Mouse (Mus musculus): ENCODE results near the gene Slc24a3. TPM values are rescaled to one million over a fixed set of nuclear protein-coding genes. Genes with fewer than 3 reads are reported as not detected.

Slc24a3 gene
- total RNA-seq, 4 experiments from 2014 or later, result 6.1 to 18.8 (median 14.4) TPM

GRCm38 (mm10) chr2:145213587-145213986, 46.0 kb downstream of the Slc24a3 start:
- DNase-seq, result no peak

- no peak for DNase-seq
These were observed 46.7 kb downstream of the Slc24a3 start for GRCm38 (mm10) chr2:145214086-145214831.

- DNase-seq, result no peak
These were observed 49.0 kb downstream of the Slc24a3 start for GRCm38 (mm10) chr2:145216580-145216979.

GRCm38 (mm10) chr2:145217422-145217821, 49.9 kb downstream of the Slc24a3 start:
- no peak for DNase-seq

- DNase-seq, result no peak
These were observed 51.7 kb downstream of the Slc24a3 start for GRCm38 (mm10) chr2:145219246-145219645.

- no peak for DNase-seq
These were observed 56.1 kb downstream of the Slc24a3 start for GRCm38 (mm10) chr2:145223646-145224045.

GRCm38 (mm10) chr2:145225640-145226039, 58.1 kb downstream of the Slc24a3 start:
- DNase-seq, result no peak

GRCm38 (mm10) chr2:145226100-145226499, 58.5 kb downstream of the Slc24a3 start:
- DNase-seq, result no peak

GRCm38 (mm10) chr2:145227351-145227750, 59.8 kb downstream of the Slc24a3 start:
- DNase-seq, result no peak

- DNase-seq, result no peak
These were observed 65.4 kb downstream of the Slc24a3 start for GRCm38 (mm10) chr2:145232764-145233484.

GRCm38 (mm10) chr2:145233547-145234398, 66.2 kb downstream of the Slc24a3 start:
- peak; percentile 25 for DNase-seq

GRCm38 (mm10) chr2:145246384-145246783, 78.8 kb downstream of the Slc24a3 start:
- DNase-seq, result no peak

- no peak for DNase-seq
These were observed 80.6 kb downstream of the Slc24a3 start for GRCm38 (mm10) chr2:145248185-145248584.

GRCm38 (mm10) chr2:145257332-145257731, 89.8 kb downstream of the Slc24a3 start:
- DNase-seq, result peak; percentile 47

- DNase-seq, result no peak
These were observed 90.3 kb downstream of the Slc24a3 start for GRCm38 (mm10) chr2:145257855-145258254.

- DNase-seq, result no peak
These were observed 93.0 kb downstream of the Slc24a3 start for GRCm38 (mm10) chr2:145260574-145260973.

GRCm38 (mm10) chr2:145262153-145262552, 94.6 kb downstream of the Slc24a3 start:
- DNase-seq, result no peak

- DNase-seq, result no peak
These were observed 99.2 kb downstream of the Slc24a3 start for GRCm38 (mm10) chr2:145266723-145267122.

- DNase-seq, result no peak
These were observed 101.4 kb downstream of the Slc24a3 start for GRCm38 (mm10) chr2:145268971-145269370.

GRCm38 (mm10) chr2:145269410-145269809, 101.9 kb downstream of the Slc24a3 start:
- DNase-seq, result no peak

- no peak for DNase-seq
These were observed 106.6 kb downstream of the Slc24a3 start for GRCm38 (mm10) chr2:145274016-145274677.

- no peak for DNase-seq
These were observed 111.8 kb downstream of the Slc24a3 start for GRCm38 (mm10) chr2:145279336-145279735.

Data from adrenal gland, adult 8-10 months (tissue).